Mouse (Mus musculus): ENCODE measurements around the gene Gm5622. TPM values are rescaled to one million over a fixed set of nuclear protein-coding genes. Genes with fewer than 3 reads are reported as not detected.
"Not testable (repeated sequence)": the region's sequence is repeated elsewhere in the genome, so short reads cannot be mapped to it uniquely, and the experiment has no call there.

Gene Gm5622
- total RNA-seq (2021): not detected

GRCm38 (mm10) chr14:51552490-51552889 lies at the start of gene Gm5622:
Gene Gm5622, plus strand, starts transcription at chr14:51552790.
- DNase-seq (ENCODE audit: extremely low spot score in 1 of 2, low spot score in 2 of 2): no peak
- intact Hi-C loops (cut with DNase I): no loop called here

- DNase-seq (ENCODE audit: extremely low spot score in 1 of 2, low spot score in 2 of 2): no peak
- intact Hi-C loops (cut with DNase I): no loop called here
Measured at GRCm38 (mm10) chr14:51507416-51507815, 45.2 kb upstream of the Gm5622 start.

GRCm38 (mm10) chr14:51573963-51574362 lies 21.4 kb downstream of the Gm5622 start, which contains the start of gene Gm17175:
Gene Gm17175, minus strand, starts transcription at chr14:51574063.
- DNase-seq (ENCODE audit: extremely low spot score in 1 of 2, low spot score in 2 of 2); intact Hi-C loops (cut with DNase I): not testable (repeated sequence)

- intact Hi-C loops (cut with DNase I); DNase-seq (ENCODE audit: extremely low spot score in 1 of 2, low spot score in 2 of 2): not testable (repeated sequence)
Measured at GRCm38 (mm10) chr14:51592039-51592438, 39.4 kb downstream of the Gm5622 start, which contains the start of gene Gm17174. Gene Gm17174, minus strand, starts transcription at chr14:51592139.

GRCm38 (mm10) chr14:51611210-51611609 lies 58.6 kb downstream of the Gm5622 start, which contains the start of gene Gm17078:
Gene Gm17078, minus strand, starts transcription at chr14:51611310.
- DNase-seq (ENCODE audit: extremely low spot score in 1 of 2, low spot score in 2 of 2): no peak
- intact Hi-C loops (cut with DNase I): no loop called here

GRCm38 (mm10) chr14:51632426-51632825 lies 79.8 kb downstream of the Gm5622 start:
- intact Hi-C loops (cut with DNase I): not testable (repeated sequence)
- DNase-seq (ENCODE audit: extremely low spot score in 1 of 2, low spot score in 2 of 2): peak in 1 of 2 experiments; percentile 33

- DNase-seq (ENCODE audit: extremely low spot score in 1 of 2, low spot score in 2 of 2); intact Hi-C loops (cut with DNase I): not testable (repeated sequence)
Measured at GRCm38 (mm10) chr14:51635566-51635965, 83.0 kb downstream of the Gm5622 start, which contains the start of gene Gm4181. Gene Gm4181, minus strand, starts transcription at chr14:51635666.

- intact Hi-C loops (cut with DNase I): no loop called here
Measured at GRCm38 (mm10) chr14:51677269-51677668, 124.7 kb downstream of the Gm5622 start.

GRCm38 (mm10) chr14:51695368-51695767 lies 142.8 kb downstream of the Gm5622 start, which contains the start of gene Gm17079:
Gene Gm17079, minus strand, starts transcription at chr14:51695468.
- intact Hi-C loops (cut with DNase I): not testable (repeated sequence)

More at GRCm38 (mm10) chr14:51677269-51677668, 124.7 kb downstream of the Gm5622 start:
- no peak for DNase-seq (ENCODE audit: extremely low spot score in 1 of 2, low spot score in 2 of 2)

More at GRCm38 (mm10) chr14:51695368-51695767, 142.8 kb downstream of the Gm5622 start, which contains the start of gene Gm17079:
- DNase-seq (ENCODE audit: extremely low spot score in 1 of 2, low spot score in 2 of 2): not testable (repeated sequence)

Other genes starting within 250 kb of the Gm5622 start
- not detected for gene Gm7247, start 191.0 kb upstream of the Gm5622 start, total RNA-seq (2021)
- not detected for gene Vmn2r88, start 142.0 kb upstream of the Gm5622 start, total RNA-seq (2021)
- not detected for gene Vmn2r89, start 100.9 kb upstream of the Gm5622 start, total RNA-seq (2021)
- gene Gm17175, start 21.3 kb downstream of the Gm5622 start, total RNA-seq (2021): not detected
- not detected for gene Gm17174, start 39.3 kb downstream of the Gm5622 start, total RNA-seq (2021)
- not detected for gene Gm17078, start 58.5 kb downstream of the Gm5622 start, total RNA-seq (2021)
- gene Gm4181, start 82.9 kb downstream of the Gm5622 start, total RNA-seq (2021): not detected
- gene Gm17079, start 142.7 kb downstream of the Gm5622 start, total RNA-seq (2021): not detected
- not detected for gene Gm5800, start 164.4 kb downstream of the Gm5622 start, total RNA-seq (2021)
- not detected for gene Ang4, start 220.8 kb downstream of the Gm5622 start, total RNA-seq (2021)
- gene AY358078, start 247.3 kb downstream of the Gm5622 start, total RNA-seq (2021): not detected